ENCODE assay signal across 10 mouse cellular contexts in genomic region chr4:123155004-123155403, GRCm38 (mm10). TPM values are rescaled to one million over a fixed set of nuclear protein-coding genes. Genes with fewer than 3 reads are reported as not detected.
DNase-seq lines count a peak whose midpoint lies in the region; ATAC-seq and TF ChIP-seq lines count a peak whose summit lies in the region.
"Had no signal": no experiment of that assay in that cellular context is flagged by ENCODE, and none has a peak within 500 bp of the region (broad histone marks: within the 10 kb centered on the region; RNA-seq: fewer than 3 reads in every experiment).

No protein-coding gene starts in this region.

- 0 out of 2 replicates have a peak, but pooled peaks have one; percentile 61 for ATAC-seq in forebrain, embryonic 13.5 days
- ATAC-seq in liver, embryonic 14.5 days (ENCODE audit: insufficient read depth) = no peak
- ATAC-seq in megakaryocyte progenitor cell, adult 5-6 weeks (replicated peaks; ENCODE audit: poor library complexity) = peak; percentile 86

- H3K4me2 ChIP-seq in forebrain, embryonic 13.5 days = no peak overlapping the region
- H3K4me2 ChIP-seq in liver, embryonic 14.5 days (ENCODE audit: low read depth) = no peak overlapping the region
- H3K4me2 ChIP-seq: neural tube, embryonic 12.5 days had no signal

- TF ChIP-seq CTCF in liver, embryonic 14.5 days (IDR thresholded peaks at IDR 0.05; ENCODE audit: low read depth) = peak; percentile 43; the same call in 1 of the 2 replicates

- DNase-seq in forebrain, embryonic 10.5 days (ENCODE audit: extremely low spot score, low spot score) = no peak
- DNase-seq in liver, embryonic 14.5 days (ENCODE audit: low read depth in 3 of 3, low spot score in 3 of 3) = peak in 1 of 3 experiments; percentile 16
- DNase-seq in liver = no peak
- peak; percentile 59 for DNase-seq in ZHBTc4 (ENCODE audit: low read depth, low spot score)
- peak; percentile 14 to 48 for DNase-seq in heart, postnatal 14 days
- no peak for DNase-seq in urinary bladder, adult 2 months (ENCODE audit: low spot score)

- intact Hi-C loops in heart, postnatal 14 days (cut with DNase I) = loop anchor here (5.0 kb wide), 1 partner anchor 62 kb away; no protein-coding TSS in a partner anchor

- WGBS in forebrain, embryonic 13.5 days = 21% methylated on average over 4 of the region's 4 CpGs
- 29% methylated on average over 4 of the region's 4 CpGs for WGBS in forebrain, embryonic 10.5 days
- 14% methylated on average over 4 of the region's 4 CpGs for WGBS in liver, embryonic 14.5 days (ENCODE audit: insufficient replicate concordance)

- H3K27ac ChIP-seq in forebrain, embryonic 13.5 days = no peak overlapping the region
- no peak overlapping the region for H3K27ac ChIP-seq in forebrain, embryonic 10.5 days
- H3K27ac ChIP-seq in liver, embryonic 14.5 days = no peak overlapping the region
- H3K27ac ChIP-seq: neural tube, embryonic 12.5 days had no signal

- no peaks in the 10 kb centered on the region for H3K4me1 ChIP-seq in forebrain, embryonic 13.5 days
- H3K4me1 ChIP-seq in forebrain, embryonic 10.5 days = 0 out of 2 replicates have a peak, but pooled peaks cover 3% of the 10 kb centered on the region
- H3K4me1 ChIP-seq in liver, embryonic 14.5 days (replicated peaks; ENCODE audit: control insufficient read depth in 2 of 2, insufficient read depth in 2 of 2, low read length in 1 of 2) = no peaks in the 10 kb centered on the region
- H3K4me1 ChIP-seq: neural tube, embryonic 12.5 days had no signal

- no peak for TF ChIP-seq EP300 in liver, embryonic 14.5 days (IDR thresholded peaks at IDR 0.05; ENCODE audit: low read depth)

- no peak overlapping the region for H3K4me3 ChIP-seq in forebrain, embryonic 13.5 days
- H3K4me3 ChIP-seq in forebrain, embryonic 10.5 days = no peak overlapping the region
- H3K4me3 ChIP-seq in liver, embryonic 14.5 days (ENCODE audit: insufficient read depth in 1 of 2, low read depth in 2 of 2, low read length in 2 of 2) = no peak overlapping the region
- H3K4me3 ChIP-seq: neural tube, embryonic 12.5 days had no signal

- no peak overlapping the region for H3K9ac ChIP-seq in forebrain, embryonic 13.5 days
- no peak overlapping the region for H3K9ac ChIP-seq in liver, embryonic 14.5 days (replicated peaks)
- H3K9ac ChIP-seq: neural tube, embryonic 12.5 days had no signal

- 0 out of 2 replicates have a peak, but pooled peaks cover 6% of the 10 kb centered on the region for H3K27me3 ChIP-seq in forebrain, embryonic 13.5 days
- H3K27me3 ChIP-seq in forebrain, embryonic 10.5 days (ENCODE audit: poor library complexity, severe bottlenecking) = no peaks in the 10 kb centered on the region
- no peaks in the 10 kb centered on the region for H3K27me3 ChIP-seq in liver, embryonic 14.5 days (ENCODE audit: control insufficient read depth, insufficient read depth, low read length)
- H3K27me3 ChIP-seq: neural tube, embryonic 12.5 days had no signal

- no peaks in the 10 kb centered on the region for H3K36me3 ChIP-seq in forebrain, embryonic 13.5 days (ENCODE audit: poor library complexity, severe bottlenecking)
- H3K36me3 ChIP-seq in forebrain, embryonic 10.5 days (replicated peaks) = no peaks in the 10 kb centered on the region
- no peaks in the 10 kb centered on the region for H3K36me3 ChIP-seq in liver, embryonic 14.5 days (replicated peaks; ENCODE audit: control insufficient read depth, insufficient read depth, low read depth)
- H3K36me3 ChIP-seq: neural tube, embryonic 12.5 days had no signal

- no peaks in the 10 kb centered on the region for H3K9me3 ChIP-seq in forebrain, embryonic 13.5 days (replicated peaks)
- H3K9me3 ChIP-seq in forebrain, embryonic 10.5 days = no peaks in the 10 kb centered on the region
- H3K9me3 ChIP-seq in liver, embryonic 14.5 days (ENCODE audit: control insufficient read depth, low read length) = no peaks in the 10 kb centered on the region
- H3K9me3 ChIP-seq: neural tube, embryonic 12.5 days had no signal

RNA-seq across cellular contexts. Expression of gene Ppie, which starts 15.3 kb away (rescaled TPM):
- polyA plus RNA-seq in forebrain, embryonic 13.5 days (2015; fragmentation: Nextera tagmentation; extraction: Ambion mirVana) = 91.6 and 96.0 TPM in 2 replicates
- 142 and 145 TPM in 2 replicates for polyA plus RNA-seq in forebrain, embryonic 10.5 days (2016; fragmentation: Nextera tagmentation; extraction: Ambion mirVana)
- 16.1 and 21.5 TPM in 2 replicates for polyA plus RNA-seq in liver, embryonic 14.5 days (2012; rRNA removed)
- polyA plus RNA-seq in liver, embryonic 14.5 days (2014; fragmentation: Nextera tagmentation; extraction: Ambion mirVana) = 38.2 and 39.5 TPM in 2 replicates
- 10 to 100 TPM; 20.9 to 23.5 TPM for total RNA-seq in heart, postnatal 14 days (2021)
- total RNA-seq in megakaryocyte progenitor cell, adult 5-6 weeks (2015) = 38.5 and 52.5 TPM in 2 replicates
- total RNA-seq in megakaryocyte progenitor cell, adult 5-6 weeks (2017) = 64.9 and 74.0 TPM in 2 replicates
- polyA plus RNA-seq in urinary bladder, adult 2 months (2012; rRNA removed) = 35.6 and 35.8 TPM in 2 replicates

RNA-seq across cellular contexts. Expression of gene Hpcal4, which starts 28.0 kb away (rescaled TPM):
- polyA plus RNA-seq in forebrain, embryonic 13.5 days (2015; fragmentation: Nextera tagmentation; extraction: Ambion mirVana) = 7.7 and 10.8 TPM in 2 replicates
- 0.30 and 0.73 TPM in 2 replicates for polyA plus RNA-seq in forebrain, embryonic 10.5 days (2016; fragmentation: Nextera tagmentation; extraction: Ambion mirVana)
- 0.03 TPM in 1 of 2 replicates, not detected in the other for polyA plus RNA-seq in liver, embryonic 14.5 days (2012; rRNA removed)
- not detected in 2 replicates for polyA plus RNA-seq in liver, embryonic 14.5 days (2014; fragmentation: Nextera tagmentation; extraction: Ambion mirVana)
- under 1 TPM; 0.07 to 0.26 TPM for total RNA-seq in heart, postnatal 14 days (2021)
- total RNA-seq in megakaryocyte progenitor cell, adult 5-6 weeks (2015) = not detected in 2 replicates
- not detected in 2 replicates for total RNA-seq in megakaryocyte progenitor cell, adult 5-6 weeks (2017)
- polyA plus RNA-seq in urinary bladder, adult 2 months (2012; rRNA removed) = 0.12 TPM in 2 replicates

RNA-seq across cellular contexts. Expression of gene Oxct2b, which starts 38.9 kb away (rescaled TPM):
- polyA plus RNA-seq in forebrain, embryonic 13.5 days (2015; fragmentation: Nextera tagmentation; extraction: Ambion mirVana) = not detected in 2 replicates
- polyA plus RNA-seq in forebrain, embryonic 10.5 days (2016; fragmentation: Nextera tagmentation; extraction: Ambion mirVana) = 0.10 TPM in 1 of 2 replicates, not detected in the other
- polyA plus RNA-seq in liver, embryonic 14.5 days (2012; rRNA removed) = not detected in 2 replicates
- not detected in 2 replicates for polyA plus RNA-seq in liver, embryonic 14.5 days (2014; fragmentation: Nextera tagmentation; extraction: Ambion mirVana)
- not detected for total RNA-seq in heart, postnatal 14 days (2021)
- not detected in 2 replicates for total RNA-seq in megakaryocyte progenitor cell, adult 5-6 weeks (2015)
- total RNA-seq in megakaryocyte progenitor cell, adult 5-6 weeks (2017) = not detected in 2 replicates
- polyA plus RNA-seq in urinary bladder, adult 2 months (2012; rRNA removed) = 0.21 and 0.33 TPM in 2 replicates
- total RNA-seq: heart, postnatal 36 days had no signal

RNA-seq across cellular contexts. Expression of gene Nt5c1a, which starts 46.3 kb away (rescaled TPM):
- 0.24 TPM in 1 of 2 replicates, not detected in the other for polyA plus RNA-seq in forebrain, embryonic 13.5 days (2015; fragmentation: Nextera tagmentation; extraction: Ambion mirVana)
- polyA plus RNA-seq in forebrain, embryonic 10.5 days (2016; fragmentation: Nextera tagmentation; extraction: Ambion mirVana) = not detected in 2 replicates
- not detected in 2 replicates for polyA plus RNA-seq in liver, embryonic 14.5 days (2012; rRNA removed)
- polyA plus RNA-seq in liver, embryonic 14.5 days (2014; fragmentation: Nextera tagmentation; extraction: Ambion mirVana) = not detected in 2 replicates
- total RNA-seq in heart, postnatal 14 days (2021) = 10 to 100 TPM; 37.2 to 47.6 TPM
- total RNA-seq in megakaryocyte progenitor cell, adult 5-6 weeks (2015) = not detected in 2 replicates
- total RNA-seq in megakaryocyte progenitor cell, adult 5-6 weeks (2017) = 0.88 TPM in 1 of 2 replicates, not detected in the other
- 0.04 and 0.22 TPM in 2 replicates for polyA plus RNA-seq in urinary bladder, adult 2 months (2012; rRNA removed)

RNA-seq across cellular contexts. Expression of gene Bmp8b, which starts 50.0 kb away (rescaled TPM):
- 0.19 and 0.25 TPM in 2 replicates for polyA plus RNA-seq in forebrain, embryonic 13.5 days (2015; fragmentation: Nextera tagmentation; extraction: Ambion mirVana)
- polyA plus RNA-seq in forebrain, embryonic 10.5 days (2016; fragmentation: Nextera tagmentation; extraction: Ambion mirVana) = 0.12 and 0.15 TPM in 2 replicates
- polyA plus RNA-seq in liver, embryonic 14.5 days (2012; rRNA removed) = 0.22 and 0.24 TPM in 2 replicates
- polyA plus RNA-seq in liver, embryonic 14.5 days (2014; fragmentation: Nextera tagmentation; extraction: Ambion mirVana) = 0.24 and 0.35 TPM in 2 replicates
- not detected for total RNA-seq in heart, postnatal 14 days (2021)
- total RNA-seq in megakaryocyte progenitor cell, adult 5-6 weeks (2015) = not detected in 2 replicates
- total RNA-seq in megakaryocyte progenitor cell, adult 5-6 weeks (2017) = not detected in 2 replicates
- polyA plus RNA-seq in urinary bladder, adult 2 months (2012; rRNA removed) = 0.74 and 1.3 TPM in 2 replicates
- total RNA-seq: heart, postnatal 36 days had no signal

Comparison
In these comparisons a context has a peak if more than half of its experiments do, and no peak if none do; other contexts are left out.
1. DNase-seq: peak in ZHBTc4 (single experiment) and heart, postnatal 14 days (2 of 2); none in forebrain, embryonic 10.5 days (single experiment), liver (single experiment) and urinary bladder, adult 2 months (single experiment).